Mouse (Mus musculus) kidney, adult 18-20 months (tissue): ENCODE results near the gene Atf7.

ENCODE experiments used
- DNase-seq: peaks from one replicate; pipeline ENCODE4 v3.0.0; 2021

The Atf7 gene

GRCm38 (mm10) chr15:102512471-102512870, 112.8 kb downstream of the Atf7 start:
- DNase-seq: no peak

GRCm38 (mm10) chr15:102512010-102512409, 113.3 kb downstream of the Atf7 start:
- DNase-seq: no peak

GRCm38 (mm10) chr15:102511285-102511833, 113.9 kb downstream of the Atf7 start:
- DNase-seq: no peak

- DNase-seq: peak; percentile 85
These were observed 114.5 kb downstream of the Atf7 start for GRCm38 (mm10) chr15:102510590-102511284.

GRCm38 (mm10) chr15:102510110-102510509, 115.2 kb downstream of the Atf7 start:
- DNase-seq: no peak

- DNase-seq: no peak
These were observed 116.9 kb downstream of the Atf7 start for GRCm38 (mm10) chr15:102508336-102508735.

- DNase-seq: no peak
These were observed 117.7 kb downstream of the Atf7 start for GRCm38 (mm10) chr15:102507561-102507960.

GRCm38 (mm10) chr15:102506864-102507263, 118.4 kb downstream of the Atf7 start:
- DNase-seq: no peak

GRCm38 (mm10) chr15:102506464-102506830, 118.8 kb downstream of the Atf7 start:
- no peak for DNase-seq

GRCm38 (mm10) chr15:102505770-102506463, 119.3 kb downstream of the Atf7 start:
- DNase-seq: no peak

- DNase-seq: no peak
These were observed 120.0 kb downstream of the Atf7 start for GRCm38 (mm10) chr15:102505073-102505769.

GRCm38 (mm10) chr15:102503924-102504782, 121.1 kb downstream of the Atf7 start:
- no peak for DNase-seq

GRCm38 (mm10) chr15:102503447-102503846, 121.8 kb downstream of the Atf7 start, which contains the start of gene Gm10337:
Gene Gm10337 (plus strand): TSS chr15:102503722.
- DNase-seq: no peak

- no peak for DNase-seq
These were observed 122.9 kb downstream of the Atf7 start for GRCm38 (mm10) chr15:102502254-102502840.

- DNase-seq: no peak
These were observed 124.0 kb downstream of the Atf7 start for GRCm38 (mm10) chr15:102501084-102501814.

- DNase-seq: no peak
These were observed 124.8 kb downstream of the Atf7 start for GRCm38 (mm10) chr15:102500479-102500878.

- no peak for DNase-seq
These were observed 125.4 kb downstream of the Atf7 start for GRCm38 (mm10) chr15:102499851-102500250.

GRCm38 (mm10) chr15:102499370-102499769, 125.9 kb downstream of the Atf7 start:
- DNase-seq: no peak

- DNase-seq: no peak
These were observed 126.9 kb downstream of the Atf7 start for GRCm38 (mm10) chr15:102498322-102498721.

GRCm38 (mm10) chr15:102487664-102488063, 137.6 kb downstream of the Atf7 start:
- DNase-seq: no peak

- no peak for DNase-seq
These were observed 139.4 kb downstream of the Atf7 start for GRCm38 (mm10) chr15:102485853-102486252.
